Mouse (Mus musculus): ENCODE data around the gene Figla. TPM values are rescaled to one million over a fixed set of nuclear protein-coding genes. Genes with fewer than 3 reads are reported as not detected.
A peak's percentile ranks its signal among the peaks of the same experiment; 100 is the strongest.

Figla gene
- polyA plus RNA-seq, 1 experiment from 2014 or later = not detected

- Histone ChIP-seq H3K9ac (no peak overlapping the region; the same call in 1 of the 2 replicates), H3K4me3 (peak overlapping the region; percentile 54), H3K27ac (no peak overlapping the region), H3K27me3 (peaks cover 40% of the 10 kb centered on the region), H3K4me1 (replicated peaks) (peaks cover 7% of the 10 kb centered on the region), H3K36me3 (no peaks in the 10 kb centered on the region), H3K4me2 (peak overlapping the region; percentile 95), H3K9me3 (replicated peaks) (no peaks in the 10 kb centered on the region)
- ATAC-seq (replicated peaks; ENCODE audit: insufficient number of reproducible peaks, insufficient read depth, low FRiP score, low read depth) = no peak
- 13% methylated on average over 6 of the region's 6 CpGs for WGBS
These were observed 13.3 kb downstream of the Figla start for GRCm38 (mm10) chr6:86029323-86029713.

GRCm38 (mm10) chr6:86031527-86031926 lies 15.6 kb downstream of the Figla start:
- WGBS = 63% methylated on average over 2 of the region's 2 CpGs
- Histone ChIP-seq H3K27me3 (peaks cover 37% of the 10 kb centered on the region), H3K27ac (no peak overlapping the region), H3K9me3 (replicated peaks) (no peaks in the 10 kb centered on the region), H3K36me3 (no peaks in the 10 kb centered on the region), H3K4me3 (no peak overlapping the region), H3K4me2 (no peak overlapping the region), H3K4me1 (replicated peaks) (peaks cover 7% of the 10 kb centered on the region), H3K9ac (no peak overlapping the region)
- no peak for ATAC-seq (replicated peaks; ENCODE audit: insufficient number of reproducible peaks, insufficient read depth, low FRiP score, low read depth)

GRCm38 (mm10) chr6:86033635-86034034 lies 17.7 kb downstream of the Figla start:
- 83% methylated on average over 1 of the region's 1 CpGs for WGBS
- no peak for ATAC-seq (replicated peaks; ENCODE audit: insufficient number of reproducible peaks, insufficient read depth, low FRiP score, low read depth)
- no peaks in the 10 kb centered on the region for H3K36me3 ChIP-seq
- no peaks in the 10 kb centered on the region for H3K9me3 ChIP-seq (replicated peaks)
- no peak overlapping the region for H3K9ac ChIP-seq
- no peak overlapping the region for H3K4me3 ChIP-seq
- peaks cover 21% of the 10 kb centered on the region for H3K27me3 ChIP-seq
- H3K4me2 ChIP-seq = no peak overlapping the region
- peaks cover 5% of the 10 kb centered on the region for H3K4me1 ChIP-seq (replicated peaks)
- H3K27ac ChIP-seq = no peak overlapping the region

GRCm38 (mm10) chr6:86038901-86039300 lies 22.9 kb downstream of the Figla start:
- ATAC-seq (replicated peaks; ENCODE audit: insufficient number of reproducible peaks, insufficient read depth, low FRiP score, low read depth) = no peak
- 33% methylated on average over 2 of the region's 2 CpGs for WGBS

GRCm38 (mm10) chr6:86040140-86040539 lies 24.2 kb downstream of the Figla start:
- Histone ChIP-seq H3K4me3 (no peak overlapping the region), H3K27ac (no peak overlapping the region), H3K27me3 (no peaks in the 10 kb centered on the region), H3K4me1 (replicated peaks) (no peaks in the 10 kb centered on the region), H3K36me3 (no peaks in the 10 kb centered on the region), H3K9me3 (replicated peaks) (no peaks in the 10 kb centered on the region), H3K9ac (no peak overlapping the region), H3K4me2 (no peak overlapping the region)
- no peak for ATAC-seq (replicated peaks; ENCODE audit: insufficient number of reproducible peaks, insufficient read depth, low FRiP score, low read depth)
- WGBS = 39% methylated on average over 1 of the region's 1 CpGs

More at GRCm38 (mm10) chr6:86038901-86039300, 22.9 kb downstream of the Figla start:
- no peaks in the 10 kb centered on the region for H3K9me3 ChIP-seq (replicated peaks)
- no peaks in the 10 kb centered on the region for H3K36me3 ChIP-seq
- no peak overlapping the region for H3K9ac ChIP-seq
- H3K4me1 ChIP-seq (replicated peaks) = no peaks in the 10 kb centered on the region
- no peak overlapping the region for H3K27ac ChIP-seq
- no peaks in the 10 kb centered on the region for H3K27me3 ChIP-seq
- no peak overlapping the region for H3K4me3 ChIP-seq
- no peak overlapping the region for H3K4me2 ChIP-seq

GRCm38 (mm10) chr6:86047510-86047909 lies 31.5 kb downstream of the Figla start:
- no peak overlapping the region for H3K27ac ChIP-seq
- ATAC-seq (replicated peaks; ENCODE audit: insufficient number of reproducible peaks, insufficient read depth, low FRiP score, low read depth) = no peak

GRCm38 (mm10) chr6:86048509-86048908 lies 32.5 kb downstream of the Figla start:
- Histone ChIP-seq H3K27me3 (no peaks in the 10 kb centered on the region), H3K4me2 (no peak overlapping the region), H3K4me3 (no peak overlapping the region), H3K36me3 (no peaks in the 10 kb centered on the region), H3K9ac (no peak overlapping the region), H3K9me3 (replicated peaks) (no peaks in the 10 kb centered on the region), H3K27ac (no peak overlapping the region), H3K4me1 (replicated peaks) (peaks cover 4% of the 10 kb centered on the region; the same call in 1 of the 2 replicates)
- no peak for ATAC-seq (replicated peaks; ENCODE audit: insufficient number of reproducible peaks, insufficient read depth, low FRiP score, low read depth)
- WGBS = 74% methylated on average over 5 of the region's 5 CpGs

More at GRCm38 (mm10) chr6:86047510-86047909, 31.5 kb downstream of the Figla start:
- Histone ChIP-seq H3K36me3 (no peaks in the 10 kb centered on the region), H3K27me3 (no peaks in the 10 kb centered on the region), H3K4me1 (replicated peaks) (peaks cover 4% of the 10 kb centered on the region; the same call in 1 of the 2 replicates), H3K4me2 (no peak overlapping the region), H3K9me3 (replicated peaks) (no peaks in the 10 kb centered on the region), H3K9ac (no peak overlapping the region), H3K4me3 (no peak overlapping the region)
- WGBS = 87% methylated on average over 11 of the region's 11 CpGs

- no peak overlapping the region for H3K4me3 ChIP-seq
- no peak for ATAC-seq (replicated peaks; ENCODE audit: insufficient number of reproducible peaks, insufficient read depth, low FRiP score, low read depth)
- no peaks in the 10 kb centered on the region for H3K27me3 ChIP-seq
- peaks cover 4% of the 10 kb centered on the region; the same call in 1 of the 2 replicates for H3K4me1 ChIP-seq (replicated peaks)
- no peaks in the 10 kb centered on the region for H3K9me3 ChIP-seq (replicated peaks)
- H3K36me3 ChIP-seq = no peaks in the 10 kb centered on the region
- no peak overlapping the region for H3K4me2 ChIP-seq
- H3K9ac ChIP-seq = no peak overlapping the region
- 40% methylated on average over 6 of the region's 6 CpGs for WGBS
- no peak overlapping the region for H3K27ac ChIP-seq
These were observed 34.8 kb downstream of the Figla start for GRCm38 (mm10) chr6:86050586-86051268.

- Histone ChIP-seq H3K9ac (no peak overlapping the region), H3K4me2 (no peak overlapping the region), H3K36me3 (no peaks in the 10 kb centered on the region), H3K4me1 (replicated peaks) (peaks cover 4% of the 10 kb centered on the region; the same call in 1 of the 2 replicates), H3K27ac (no peak overlapping the region), H3K4me3 (no peak overlapping the region), H3K27me3 (no peaks in the 10 kb centered on the region), H3K9me3 (replicated peaks) (no peaks in the 10 kb centered on the region)
- peak; percentile 39; the same call in 1 of the 2 replicates for ATAC-seq (replicated peaks; ENCODE audit: insufficient number of reproducible peaks, insufficient read depth, low FRiP score, low read depth)
- 31% methylated on average over 7 of the region's 7 CpGs for WGBS
These were observed 36.1 kb downstream of the Figla start for GRCm38 (mm10) chr6:86052032-86052459.

- Histone ChIP-seq H3K27me3 (no peaks in the 10 kb centered on the region), H3K4me2 (no peak overlapping the region), H3K9me3 (replicated peaks) (no peaks in the 10 kb centered on the region), H3K4me3 (no peak overlapping the region), H3K4me1 (replicated peaks) (peaks cover 4% of the 10 kb centered on the region; the same call in 1 of the 2 replicates), H3K36me3 (no peaks in the 10 kb centered on the region), H3K9ac (no peak overlapping the region), H3K27ac (no peak overlapping the region)
- 48% methylated on average over 4 of the region's 4 CpGs for WGBS
- no peak for ATAC-seq (replicated peaks; ENCODE audit: insufficient number of reproducible peaks, insufficient read depth, low FRiP score, low read depth)
These were observed 36.6 kb downstream of the Figla start for GRCm38 (mm10) chr6:86052556-86052955.

GRCm38 (mm10) chr6:86053099-86053498 lies 37.1 kb downstream of the Figla start:
- ATAC-seq (replicated peaks; ENCODE audit: insufficient number of reproducible peaks, insufficient read depth, low FRiP score, low read depth) = no peak
- Histone ChIP-seq H3K9ac (no peak overlapping the region), H3K27ac (no peak overlapping the region), H3K9me3 (replicated peaks) (no peaks in the 10 kb centered on the region), H3K4me2 (no peak overlapping the region), H3K36me3 (no peaks in the 10 kb centered on the region), H3K4me3 (no peak overlapping the region), H3K27me3 (no peaks in the 10 kb centered on the region), H3K4me1 (replicated peaks) (peaks cover 4% of the 10 kb centered on the region; the same call in 1 of the 2 replicates)
- WGBS = 51% methylated on average over 4 of the region's 4 CpGs

GRCm38 (mm10) chr6:86053594-86053993 lies 37.6 kb downstream of the Figla start:
- Histone ChIP-seq H3K27ac (no peak overlapping the region), H3K4me2 (no peak overlapping the region), H3K4me1 (replicated peaks) (peaks cover 4% of the 10 kb centered on the region; the same call in 1 of the 2 replicates), H3K4me3 (no peak overlapping the region), H3K9ac (no peak overlapping the region), H3K36me3 (no peaks in the 10 kb centered on the region), H3K27me3 (no peaks in the 10 kb centered on the region), H3K9me3 (replicated peaks) (no peaks in the 10 kb centered on the region)
- no peak for ATAC-seq (replicated peaks; ENCODE audit: insufficient number of reproducible peaks, insufficient read depth, low FRiP score, low read depth)
- WGBS = 46% methylated on average over 5 of the region's 5 CpGs

Data from heart, embryonic 15.5 days (tissue).